Mouse (Mus musculus): ENCODE measurements around the gene Wipi2. TPM values are rescaled to one million over a fixed set of nuclear protein-coding genes. Genes with fewer than 3 reads are reported as not detected.

Wipi2 gene
- 11.8 and 13.4 TPM in 2 replicates for polyA plus RNA-seq (2012; rRNA removed)

DNA sequence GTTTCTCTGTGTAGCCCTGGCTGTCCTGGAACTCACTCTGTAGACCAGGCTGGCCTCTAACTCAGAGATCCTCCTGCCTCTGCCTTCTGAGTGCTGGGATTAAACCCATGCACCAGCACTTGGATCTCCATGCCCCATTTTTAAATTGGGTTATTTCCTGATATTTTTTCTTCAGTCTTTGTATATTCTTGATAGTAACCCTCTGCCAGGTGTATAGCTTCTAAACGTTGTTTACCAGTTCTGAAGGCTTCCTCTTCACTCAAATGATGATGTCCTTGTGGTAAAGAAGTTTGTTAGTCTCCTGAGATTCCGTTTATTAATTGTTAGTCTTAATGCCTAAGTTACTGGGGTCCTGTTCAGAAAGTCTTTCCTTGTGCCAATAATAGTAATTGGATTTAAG, at the start of gene Wipi2:
Gene Wipi2, plus strand, starts transcription at position 301 of the 400 bp plus-strand sequence.

DNA sequence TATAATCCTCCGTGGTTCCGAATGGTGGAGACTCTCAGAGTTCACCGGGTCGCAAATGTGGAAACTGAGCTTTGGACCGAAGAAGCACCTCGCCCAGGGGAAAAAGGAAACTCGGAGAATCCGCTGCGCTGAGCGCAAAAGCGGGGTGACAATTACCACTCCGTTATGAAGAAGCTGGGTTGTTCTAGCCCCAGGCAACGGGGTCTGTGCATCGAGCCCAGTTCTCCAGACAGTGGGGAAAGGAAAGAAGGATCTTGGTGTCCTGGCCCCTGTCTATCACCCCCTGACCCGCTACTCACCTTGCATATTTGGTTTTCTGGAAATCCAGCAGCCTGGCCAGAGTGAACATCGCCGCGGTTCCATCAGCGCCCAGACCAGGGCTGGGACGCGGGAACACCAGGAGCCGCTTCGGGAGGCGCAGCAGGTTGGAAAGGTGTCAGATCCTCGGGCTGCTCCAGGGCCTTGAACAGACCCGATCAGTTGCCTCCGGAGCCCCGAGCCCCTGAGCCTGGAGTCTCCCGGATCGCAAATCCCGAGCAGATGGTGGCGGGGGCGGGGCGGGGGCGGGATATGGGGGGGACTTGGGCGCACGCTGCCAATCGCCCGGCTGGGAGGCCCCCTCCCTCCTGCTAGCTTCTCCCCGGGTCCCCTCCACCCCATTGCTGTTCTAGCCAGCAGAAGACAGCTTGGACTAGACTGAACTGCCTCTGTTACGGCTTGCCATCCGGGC, 19.1 kb upstream of the Wipi2 start, which contains the start of gene Mmd2:
Gene Mmd2, minus strand, starts transcription at position 542 of the 730 bp plus-strand sequence.

DNA sequence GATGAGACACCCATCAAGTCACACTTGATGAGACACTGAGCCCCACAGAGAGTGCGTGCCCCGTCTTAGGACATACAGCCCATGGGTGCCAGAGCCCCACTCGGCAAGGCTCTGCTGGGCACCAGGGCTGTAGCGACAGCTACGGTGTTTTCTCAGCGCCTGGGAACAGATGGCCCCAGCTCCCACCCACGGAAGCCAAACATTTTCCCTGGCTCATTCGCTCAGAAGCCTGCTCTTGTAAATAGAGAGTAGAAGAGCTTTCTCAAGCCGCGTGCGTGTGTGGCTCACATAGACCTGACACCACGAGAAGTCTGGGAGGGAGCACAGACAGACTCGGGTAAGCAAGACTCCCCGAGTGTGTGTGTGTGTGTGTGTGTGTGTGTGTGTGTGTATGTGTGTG, 64.8 kb downstream of the Wipi2 start, which contains the start of gene Slc29a4:
Gene Slc29a4, plus strand, starts transcription at position 265 of the 400 bp plus-strand sequence.

Other genes starting within 250 kb of the Wipi2 start
- gene Foxk1, start 226.2 kb upstream of the Wipi2 start, polyA plus RNA-seq (2012; rRNA removed): 7.6 and 8.4 TPM in 2 replicates
- 20.3 and 23.4 TPM in 2 replicates for gene Ap5z1, start 163.8 kb upstream of the Wipi2 start, polyA plus RNA-seq (2012; rRNA removed)
- gene Papolb, start 97.6 kb upstream of the Wipi2 start, polyA plus RNA-seq (2012; rRNA removed): 0.01 TPM in 1 of 2 replicates, not detected in the other
- gene Radil, start 76.6 kb upstream of the Wipi2 start, polyA plus RNA-seq (2012; rRNA removed): 1.0 and 1.3 TPM in 2 replicates
- 0.08 and 0.18 TPM in 2 replicates for gene Mmd2, start 18.9 kb upstream of the Wipi2 start, polyA plus RNA-seq (2012; rRNA removed)
- 2.6 and 2.8 TPM in 2 replicates for gene Slc29a4, start 64.8 kb downstream of the Wipi2 start, polyA plus RNA-seq (2012; rRNA removed)
- 32.4 and 37.3 TPM in 2 replicates for gene Tnrc18, start 190.0 kb downstream of the Wipi2 start, polyA plus RNA-seq (2012; rRNA removed)